Mouse (Mus musculus) heart, postnatal 10 days (tissue): Measurements from ENCODE around the gene Mon1a. TPM values are rescaled to one million over a fixed set of nuclear protein-coding genes. Genes with fewer than 3 reads are reported as not detected.

Source experiments
- DNase-seq, 2 experiments: peaks; one replicate each; pipeline ENCODE4 v3.0.0; 2021
- intact Hi-C: fragments of 180-260 bp; cut with DNase I; formaldehyde crosslinking; loops from one replicate; pipeline ENCODE4 v1.15.1; 2025
- total RNA-seq, 2 experiments: library from RNA; stranded (reverse); gene quantifications; 2 replicates each; pipeline ENCODE4 v1.2.3; 2021

The Mon1a gene
- total RNA-seq, 2 experiments from 2014 or later, result 7.6 to 9.6 TPM

DNA sequence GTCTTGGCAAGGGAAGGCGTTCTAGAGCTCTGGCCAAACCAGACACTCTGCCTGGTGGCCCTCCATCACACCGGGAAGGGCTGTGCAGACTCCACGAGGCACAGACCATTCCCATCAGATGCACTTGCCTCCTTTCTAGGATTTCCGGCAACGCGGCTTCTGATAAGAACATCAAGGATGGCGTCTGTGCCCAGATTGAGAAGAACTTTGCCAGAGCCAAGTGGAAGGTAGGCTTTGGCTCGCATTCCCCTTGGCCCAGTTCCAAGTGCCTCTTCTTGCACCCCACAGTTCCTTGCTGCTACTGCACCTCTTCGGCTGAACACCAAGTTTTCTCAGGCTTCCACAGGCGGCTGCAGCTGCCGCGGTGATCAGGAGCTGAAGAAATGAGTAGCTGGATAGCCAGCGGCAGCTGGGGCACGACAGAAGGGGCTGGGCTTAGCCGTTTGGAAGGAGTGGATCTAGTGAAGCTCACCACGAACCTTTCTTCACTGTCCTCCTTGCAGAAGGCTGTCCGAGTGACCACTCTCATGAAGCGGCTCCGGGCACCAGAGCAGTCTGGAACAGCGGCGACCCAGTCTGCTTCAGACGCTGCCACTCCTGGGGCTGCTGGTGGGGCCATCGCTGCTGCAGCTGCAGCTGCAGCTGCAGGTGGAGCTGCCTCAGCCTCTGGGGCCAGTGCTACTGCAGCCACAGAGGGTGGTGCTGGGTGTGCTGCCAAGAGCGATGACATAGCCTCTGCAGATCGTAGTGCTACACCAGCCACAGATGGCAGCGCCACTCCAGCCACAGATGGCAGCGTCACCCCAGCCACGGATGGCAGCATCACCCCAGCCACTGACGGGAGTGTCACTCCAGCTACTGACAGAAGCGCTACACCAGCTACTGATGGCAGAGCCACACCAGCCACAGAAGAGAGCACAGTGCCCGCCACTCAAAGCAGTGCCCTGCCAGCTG lies 59.6 kb downstream of the Mon1a start:
- intact Hi-C loops, result no loop called here
- DNase-seq, result no peak

- no peak for DNase-seq
- intact Hi-C loops, result no loop called here
These were observed 61.4 kb downstream of the Mon1a start for GRCm38 (mm10) chr9:107949184-107949921.

DNA sequence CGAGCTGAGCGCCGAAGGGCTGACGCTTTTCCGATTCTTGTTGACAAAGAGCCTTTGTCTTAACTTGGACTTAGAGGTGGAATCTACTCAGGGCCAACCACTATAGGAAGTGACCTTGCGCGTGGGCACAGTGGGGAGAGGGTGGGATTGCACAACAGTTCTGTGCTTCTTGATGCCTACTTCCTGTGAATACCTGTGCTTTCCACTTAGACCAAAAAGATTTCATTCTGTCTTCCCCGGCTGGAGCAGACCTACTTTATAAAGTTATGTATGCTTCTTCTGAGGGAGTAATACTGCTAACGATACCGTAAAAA lies 61.9 kb downstream of the Mon1a start, which contains the start of gene Traip:
TSS of gene Traip (plus strand) at position 215 of the 314 bp plus-strand sequence.
- intact Hi-C loops, result no loop called here
- no peak for DNase-seq

- intact Hi-C loops, result no loop called here
- peak; percentile 93 to 96 for DNase-seq
These were observed 62.8 kb downstream of the Mon1a start for GRCm38 (mm10) chr9:107950460-107951355.

Other genes with a start within 250 kb of the Mon1a start
- 10 to 100 TPM; 20.5 to 22.6 TPM for gene Slc38a3, start 218.6 kb upstream of the Mon1a start, total RNA-seq
- not detected for gene Gnat1, start 208.4 kb upstream of the Mon1a start, total RNA-seq
- 10 to 100 TPM; 19.4 to 22.2 TPM for gene Sema3f, start 177.7 kb upstream of the Mon1a start, total RNA-seq
- 10 to 100 TPM; 57.8 to 66.6 TPM for gene Rbm5, start 117.2 kb upstream of the Mon1a start, total RNA-seq
- 10 to 100 TPM; 34.6 to 38.3 TPM for gene Rbm6, start 14.9 kb upstream of the Mon1a start, total RNA-seq
- 1 to 10 TPM; 2.5 to 3.7 TPM for gene Mst1r, start 18.7 kb downstream of the Mon1a start, total RNA-seq
- not detected for gene Actl11, start 40.3 kb downstream of the Mon1a start, total RNA-seq
- gene Camkv, start 47.5 kb downstream of the Mon1a start, total RNA-seq, result under 1 TPM; 0.14 to 0.37 TPM
- gene Traip, start 62.0 kb downstream of the Mon1a start, total RNA-seq, result 1 to 10 TPM; 3.3 to 4.0 TPM
- 10 to 100 TPM; 13.4 to 15.7 TPM for gene Uba7, start 87.4 kb downstream of the Mon1a start, total RNA-seq
- under 1 TPM; 0.36 to 0.50 TPM for gene Gm20661, start 94.9 kb downstream of the Mon1a start, total RNA-seq
- gene Inka1, start 97.7 kb downstream of the Mon1a start, total RNA-seq, result 10 to 100 TPM; 23.3 to 28.0 TPM
- gene Cdhr4, start 104.3 kb downstream of the Mon1a start, total RNA-seq, result 1 to 10 TPM; 2.0 TPM
- 1 to 10 TPM in 1 of 2 experiments, not detected in 1; 1.3 TPM for gene Gm20662, start 108.2 kb downstream of the Mon1a start, total RNA-seq
- 10 to 100 TPM; 53.4 to 55.2 TPM for gene Ip6k1, start 114.3 kb downstream of the Mon1a start, total RNA-seq
- 10 to 100 TPM; 10.7 to 14.7 TPM for gene Gmppb, start 161.1 kb downstream of the Mon1a start, total RNA-seq
- gene Amigo3, start 165.0 kb downstream of the Mon1a start, total RNA-seq, result 1 to 10 TPM; 1.9 to 2.2 TPM
- not detected for gene Mst1, start 192.3 kb downstream of the Mon1a start, total RNA-seq
- 10 to 100 TPM; 62.5 to 83.1 TPM for gene Rnf123, start 195.2 kb downstream of the Mon1a start, total RNA-seq
- gene Apeh, start 206.5 kb downstream of the Mon1a start, total RNA-seq, result 10 to 100 TPM; 44.6 to 53.1 TPM